Mouse (Mus musculus) stomach, postnatal 0 days (tissue): ENCODE measurements around the gene Parvg. TPM values are rescaled to one million over a fixed set of nuclear protein-coding genes. Genes with fewer than 3 reads are reported as not detected.

Experiments
- ATAC-seq: fragments of 200-750 bp; cut with Nextera tagmentation; 2 replicates; pipeline ENCODE4 v1.8.0; 2017; ENCODE audit not compliant: low FRiP score, low TSS enrichment
- DNase-seq: peaks from one replicate; pipeline ENCODE4 v3.0.0-alpha.2; 2016; ENCODE audit warnings: low spot score
- H3K27ac ChIP-seq: fragments of 300-500 bp; sonication (generic); replicated peaks from 2 replicates; pipeline ENCODE4 v1.5.1; 2014; ENCODE audit warnings: mild to moderate bottlenecking, control low read depth
- H3K27me3 ChIP-seq: fragments of 300-500 bp; sonication (generic); 2 replicates; pipeline ENCODE4 v1.6.1; 2014; ENCODE audit warnings: low read length; ENCODE audit not compliant: control insufficient read depth, insufficient read depth
- H3K36me3 ChIP-seq: fragments of 300-500 bp; sonication (generic); 2 replicates; pipeline ENCODE4 v1.6.1; 2014; ENCODE audit warnings: low read length, mixed read lengths; ENCODE audit not compliant: control insufficient read depth, insufficient read depth
- H3K4me1 ChIP-seq: fragments of 300-500 bp; sonication (generic); replicated peaks from 2 replicates; pipeline ENCODE4 v1.6.1; 2014; ENCODE audit warnings: antibody characterized with exemption; ENCODE audit not compliant: control insufficient read depth, insufficient read depth
- H3K4me2 ChIP-seq: fragments of 300-500 bp; sonication (generic); replicated peaks from 2 replicates; pipeline ENCODE4 v1.6.1; 2014; ENCODE audit warnings: low read depth, mild to moderate bottlenecking, control low read depth, moderate library complexity
- H3K4me3 ChIP-seq: fragments of 300-500 bp; sonication (generic); 2 replicates; pipeline ENCODE4 v1.5.1; 2014; ENCODE audit warnings: low read depth, low read length, control low read depth
- H3K9ac ChIP-seq: fragments of 300-500 bp; sonication (generic); 2 replicates; pipeline ENCODE4 v1.6.1; 2014; ENCODE audit warnings: mild to moderate bottlenecking, low read length, control low read depth, mixed read lengths
- H3K9me3 ChIP-seq: fragments of 300-500 bp; sonication (generic); 2 replicates; pipeline ENCODE4 v1.6.1; 2016; ENCODE audit warnings: low read length; ENCODE audit not compliant: control insufficient read depth
- CTCF ChIP-seq: IDR thresholded peaks from 2 replicates; pipeline ENCODE4 v1.5.1; 2016; ENCODE audit warnings: antibody characterized with exemption, low read depth, mild to moderate bottlenecking, moderate library complexity
- EP300 ChIP-seq: optimal IDR thresholded peaks from 2 replicates; pipeline ENCODE3; 2016; ENCODE audit warnings: antibody characterized with exemption
- WGBS: fragments of 180-500 bp; shearing (Covaris S2); extraction: QIAGEN DNeasy Blood & Tissue Kit; methylation state at CpG from one replicate; pipeline ENCODE4 v1.1.7; 2014; 5-methylcytosine and 5-hydroxymethylcytosine counted together
- polyA plus RNA-seq: library from polyadenylated mRNA; unstranded; fragments of >200 nt; fragmentation: Nextera tagmentation; extraction: Ambion mirVana; gene quantifications from 2 replicates; pipeline ENCODE4 v1.2.1, GENCODE M21; 2015

Parvg gene
- polyA plus RNA-seq, 1 experiment from 2014 or later, result 1.3 TPM

- Histone ChIP-seq H3K4me2 (no peak overlapping the region), H3K27me3 (no peaks in the 10 kb centered on the region), H3K9ac (no peak overlapping the region), H3K27ac (no peak overlapping the region), H3K4me3 (no peak overlapping the region), H3K36me3 (no peaks in the 10 kb centered on the region), H3K9me3 (no peaks in the 10 kb centered on the region), H3K4me1 (peaks cover 3% of the 10 kb centered on the region; the same call in 1 of the 2 replicates)
- DNase-seq, result no peak
- no peak for ATAC-seq
- no peak for TF ChIP-seq EP300
- TF ChIP-seq CTCF, result no peak
- WGBS, result 67% methylated on average over 2 of the region's 2 CpGs
Observed at GRCm38 (mm10) chr15:84300591-84300990, 23.2 kb upstream of the Parvg start.

GRCm38 (mm10) chr15:84301026-84301425 lies 22.8 kb upstream of the Parvg start:
- TF ChIP-seq CTCF (no peak), EP300 (no peak)
- Histone ChIP-seq H3K9me3 (no peaks in the 10 kb centered on the region), H3K27me3 (no peaks in the 10 kb centered on the region), H3K27ac (no peak overlapping the region), H3K9ac (no peak overlapping the region), H3K4me1 (peaks cover 3% of the 10 kb centered on the region; the same call in 1 of the 2 replicates), H3K4me3 (no peak overlapping the region), H3K4me2 (no peak overlapping the region), H3K36me3 (no peaks in the 10 kb centered on the region)
- 7% methylated on average over 7 of the region's 7 CpGs for WGBS
- peak; percentile 48 for ATAC-seq
- peak; percentile 61 for DNase-seq

DNA sequence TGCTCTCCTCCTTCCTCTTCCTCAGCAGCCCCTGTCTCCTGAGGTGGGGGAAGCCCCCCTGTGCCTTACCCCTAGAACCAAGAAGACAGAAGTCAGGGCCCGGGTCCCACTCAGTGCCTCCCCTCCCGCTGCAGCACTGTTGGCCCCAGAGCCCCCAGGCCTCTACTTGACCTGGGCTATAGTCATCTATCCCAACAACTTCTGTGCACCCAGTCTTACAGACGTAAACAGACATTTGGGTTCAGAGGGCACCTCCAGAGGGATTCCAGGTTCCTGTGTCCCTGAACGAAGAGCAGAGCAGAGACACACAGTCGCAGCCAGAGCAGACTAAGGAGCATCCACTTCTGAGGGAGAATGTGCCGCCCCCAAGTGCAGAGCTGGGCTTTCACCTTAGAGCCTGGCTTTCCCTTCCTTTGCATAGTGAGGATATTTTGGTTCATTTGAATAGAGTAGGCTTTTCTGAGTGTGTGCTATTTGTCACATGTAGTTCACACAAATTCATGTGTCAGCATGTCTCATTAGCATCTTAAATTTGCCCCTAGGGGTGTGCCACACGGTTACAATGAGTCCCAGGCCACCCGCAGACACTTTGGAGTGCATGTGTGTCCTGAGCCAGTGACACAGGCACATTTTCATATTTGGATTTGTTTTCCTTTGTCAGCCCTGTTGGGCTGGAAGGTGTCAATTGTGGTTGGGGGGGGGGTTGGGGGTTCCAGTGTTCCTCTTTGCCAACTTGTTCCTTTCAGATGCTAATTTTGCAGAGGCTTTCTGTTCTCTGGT lies 22.0 kb upstream of the Parvg start:
- Histone ChIP-seq H3K9me3 (no peaks in the 10 kb centered on the region), H3K27ac (0 out of 2 replicates have a peak overlapping the region, but pooled peaks have one; percentile 13), H3K9ac (no peak overlapping the region), H3K4me2 (no peak overlapping the region), H3K27me3 (no peaks in the 10 kb centered on the region), H3K4me1 (peaks cover 3% of the 10 kb centered on the region; the same call in 1 of the 2 replicates), H3K36me3 (no peaks in the 10 kb centered on the region), H3K4me3 (no peak overlapping the region)
- ATAC-seq, result no peak
- TF ChIP-seq EP300, result no peak
- TF ChIP-seq CTCF, result no peak
- no peak for DNase-seq
- 61% methylated on average over 8 of the region's 8 CpGs for WGBS

DNA sequence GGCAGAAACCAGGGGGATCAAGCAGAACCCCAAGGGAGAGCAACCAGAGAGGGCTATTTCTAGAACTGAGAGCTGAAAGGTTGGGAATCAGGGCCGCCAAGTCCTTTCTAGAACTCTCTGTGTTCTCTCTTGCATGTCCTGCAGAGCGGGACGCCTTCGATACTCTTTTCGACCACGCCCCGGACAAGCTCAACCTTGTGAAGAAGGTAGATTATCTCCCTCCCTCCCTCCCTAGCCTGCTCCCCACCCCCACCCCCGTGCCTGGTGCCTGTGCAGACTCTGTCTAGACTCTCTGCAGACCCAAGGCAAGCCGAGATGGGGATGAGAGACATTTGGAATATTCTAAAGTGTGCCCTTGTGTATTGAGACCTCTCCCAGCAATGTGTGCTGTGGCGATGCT lies 20.6 kb upstream of the Parvg start:
- no peak for DNase-seq
- no peak for ATAC-seq
- no peak overlapping the region for H3K4me2 ChIP-seq
- H3K36me3 ChIP-seq, result no peaks in the 10 kb centered on the region
- peaks cover 3% of the 10 kb centered on the region; the same call in 1 of the 2 replicates for H3K4me1 ChIP-seq
- H3K9ac ChIP-seq, result no peak overlapping the region
- TF ChIP-seq EP300 (no peak), CTCF (no peak)
- no peaks in the 10 kb centered on the region for H3K9me3 ChIP-seq
- no peaks in the 10 kb centered on the region for H3K27me3 ChIP-seq
- no peak overlapping the region for H3K27ac ChIP-seq
- no peak overlapping the region for H3K4me3 ChIP-seq
- WGBS, result 59% methylated on average over 10 of the region's 10 CpGs

- 68% methylated on average over 10 of the region's 10 CpGs for WGBS
- H3K4me3 ChIP-seq, result no peak overlapping the region
- TF ChIP-seq EP300 (no peak), CTCF (no peak)
Observed at GRCm38 (mm10) chr15:84305333-84305732, 18.5 kb upstream of the Parvg start.

DNA sequence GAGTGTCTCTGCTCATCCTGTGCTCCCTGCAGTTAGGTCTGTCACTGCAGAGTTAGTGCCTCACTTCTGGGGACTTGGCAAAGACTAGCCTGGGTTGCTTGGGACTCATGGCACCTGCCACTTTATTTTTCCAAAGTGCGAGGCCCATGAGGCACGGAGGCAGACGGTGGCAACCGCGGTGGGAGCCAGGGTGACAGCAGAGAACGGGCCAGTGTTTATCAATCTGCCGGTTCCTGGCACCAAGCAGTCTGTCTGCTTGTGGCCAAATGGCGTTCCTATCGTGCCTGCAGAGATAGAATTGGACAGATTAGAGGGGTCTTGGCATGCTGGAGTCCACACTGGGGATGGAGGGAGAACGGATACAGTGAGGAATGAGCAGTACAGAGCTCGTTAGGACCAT lies 13.6 kb upstream of the Parvg start:
- Histone ChIP-seq H3K4me3 (no peak overlapping the region), H3K4me2 (no peak overlapping the region), H3K27me3 (no peaks in the 10 kb centered on the region), H3K9me3 (no peaks in the 10 kb centered on the region), H3K27ac (no peak overlapping the region), H3K9ac (no peak overlapping the region), H3K36me3 (no peaks in the 10 kb centered on the region), H3K4me1 (no peaks in the 10 kb centered on the region)
- TF ChIP-seq EP300 (no peak), CTCF (no peak)
- WGBS, result 44% methylated on average over 11 of the region's 11 CpGs
- ATAC-seq (no peak), DNase-seq (no peak)

More at GRCm38 (mm10) chr15:84305333-84305732, 18.5 kb upstream of the Parvg start:
- no peak overlapping the region for H3K4me2 ChIP-seq
- H3K36me3 ChIP-seq, result no peaks in the 10 kb centered on the region
- no peak overlapping the region for H3K9ac ChIP-seq
- DNase-seq, result no peak
- H3K4me1 ChIP-seq, result 0 out of 2 replicates have a peak, but pooled peaks cover 3% of the 10 kb centered on the region
- no peak for ATAC-seq
- H3K27ac ChIP-seq, result no peak overlapping the region
- H3K9me3 ChIP-seq, result no peaks in the 10 kb centered on the region
- no peaks in the 10 kb centered on the region for H3K27me3 ChIP-seq
